Mouse (Mus musculus): ENCODE measurements around the gene Akr1b8. TPM values are rescaled to one million over a fixed set of nuclear protein-coding genes. Genes with fewer than 3 reads are reported as not detected.
"Not testable (repeated sequence)": the region's sequence is repeated elsewhere in the genome, so short reads cannot be mapped to it uniquely, and the experiment has no call there.

Akr1b8 gene
- polyA plus RNA-seq, 1 experiment from 2014 or later = 15.3 TPM

DNA sequence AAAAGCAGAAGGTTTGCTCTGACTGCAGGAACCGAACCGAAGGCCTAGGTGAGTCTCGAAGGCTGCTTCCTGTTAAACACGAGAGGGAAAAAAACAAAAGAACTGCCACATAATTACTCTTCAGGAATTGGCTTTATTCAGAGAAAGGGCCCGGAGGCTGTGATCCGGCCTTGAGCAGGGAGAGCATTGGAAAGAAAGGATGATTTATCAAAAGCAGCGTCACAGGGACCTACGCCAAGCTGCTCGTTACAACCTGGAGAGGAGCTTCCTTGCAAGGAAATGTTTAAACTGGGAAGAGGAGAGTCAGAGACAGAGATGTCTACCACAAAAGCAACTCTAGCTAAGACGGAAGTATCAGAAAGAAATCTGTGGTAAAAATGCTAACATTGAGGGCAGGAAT, 53.5 kb downstream of the Akr1b8 start:
- no peaks in the 10 kb centered on the region for H3K36me3 ChIP-seq
- H3K9ac ChIP-seq = no peak overlapping the region
- 89% methylated on average over 10 of the region's 10 CpGs for whole genome bisulfite sequencing
- H3K27me3 ChIP-seq (replicated peaks) = no peaks in the 10 kb centered on the region
- no peak for ATAC-seq (ENCODE audit: insufficient number of reproducible peaks, low FRiP score)
- no peak overlapping the region for H3K27ac ChIP-seq (ENCODE audit: poor library complexity, severe bottlenecking)
- H3K4me2 ChIP-seq = no peak overlapping the region
- peaks cover 10% of the 10 kb centered on the region for H3K9me3 ChIP-seq (replicated peaks)
- H3K4me1 ChIP-seq (replicated peaks) = no peaks in the 10 kb centered on the region
- no peak overlapping the region for H3K4me3 ChIP-seq

DNA sequence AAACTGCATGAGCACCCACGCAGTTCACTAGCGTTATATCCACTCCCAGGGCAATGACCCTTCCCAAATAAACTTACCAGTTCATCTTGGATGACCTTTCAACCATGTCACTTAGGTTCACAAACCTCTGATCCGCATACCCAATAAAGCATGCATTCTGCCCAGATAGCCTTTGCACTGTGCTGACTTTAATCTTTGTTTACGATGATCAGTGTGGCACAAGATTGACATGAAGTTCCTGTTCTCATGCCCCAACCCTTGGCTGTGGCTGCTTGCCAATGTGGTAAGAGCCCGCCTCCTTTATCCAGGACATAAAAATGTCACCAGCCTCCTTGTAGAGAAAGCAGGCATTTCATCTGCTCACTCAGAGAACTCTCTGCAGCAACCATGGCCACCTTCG, 58.1 kb downstream of the Akr1b8 start, which contains the start of gene Akr1b7:
Akr1b7 (plus strand) TSS at position 312 of the 400 bp plus-strand sequence.
- H3K9ac ChIP-seq = no peak within 1 kb of the TSS
- no peak within 1 kb of the TSS for H3K27ac ChIP-seq (ENCODE audit: poor library complexity, severe bottlenecking)
- 68% methylated on average over 6 of the region's 6 CpGs for WGBS
- H3K36me3 ChIP-seq = no peaks in the 10 kb centered on the region
- no peaks in the 10 kb centered on the region for H3K27me3 ChIP-seq (replicated peaks)
- no peak for ATAC-seq (ENCODE audit: insufficient number of reproducible peaks, low FRiP score)
- no peak within 1 kb of the TSS for H3K4me2 ChIP-seq
- 0 out of 2 replicates have a peak, but pooled peaks cover 2% of the 10 kb centered on the region for H3K9me3 ChIP-seq (replicated peaks)
- no peak within 1 kb of the TSS for H3K4me3 ChIP-seq
- no peaks in the 10 kb centered on the region for H3K4me1 ChIP-seq (replicated peaks)

DNA sequence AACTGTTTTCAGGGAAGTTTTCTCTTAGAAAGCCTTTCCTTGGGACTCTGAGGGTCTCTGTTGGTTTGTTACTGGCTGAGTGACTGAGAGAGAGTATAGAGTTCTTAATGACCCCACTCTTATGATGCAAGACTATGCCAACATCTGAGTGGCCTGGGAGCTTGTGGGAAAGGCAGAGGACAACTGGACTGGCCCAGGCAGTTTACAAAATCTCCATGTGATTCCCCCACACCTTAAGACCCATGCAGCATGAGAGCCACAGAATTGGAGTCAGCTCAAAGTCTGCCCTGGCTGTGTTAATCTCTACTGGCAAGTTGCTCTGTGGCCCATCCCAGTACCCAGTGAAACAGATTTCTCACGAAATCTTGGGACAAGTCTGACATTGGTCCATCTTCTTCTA, 58.8 kb downstream of the Akr1b8 start:
- no peak for ATAC-seq (ENCODE audit: insufficient number of reproducible peaks, low FRiP score)
- Histone ChIP-seq H3K9ac (no peak overlapping the region), H3K27ac (ENCODE audit: poor library complexity, severe bottlenecking) (no peak overlapping the region), H3K4me1 (replicated peaks) (no peaks in the 10 kb centered on the region), H3K4me3 (no peak overlapping the region), H3K27me3 (replicated peaks) (no peaks in the 10 kb centered on the region), H3K4me2 (no peak overlapping the region), H3K36me3 (no peaks in the 10 kb centered on the region), H3K9me3 (replicated peaks) (0 out of 2 replicates have a peak, but pooled peaks cover 2% of the 10 kb centered on the region)
- WGBS = 56% methylated on average over 1 of the region's 1 CpGs

DNA sequence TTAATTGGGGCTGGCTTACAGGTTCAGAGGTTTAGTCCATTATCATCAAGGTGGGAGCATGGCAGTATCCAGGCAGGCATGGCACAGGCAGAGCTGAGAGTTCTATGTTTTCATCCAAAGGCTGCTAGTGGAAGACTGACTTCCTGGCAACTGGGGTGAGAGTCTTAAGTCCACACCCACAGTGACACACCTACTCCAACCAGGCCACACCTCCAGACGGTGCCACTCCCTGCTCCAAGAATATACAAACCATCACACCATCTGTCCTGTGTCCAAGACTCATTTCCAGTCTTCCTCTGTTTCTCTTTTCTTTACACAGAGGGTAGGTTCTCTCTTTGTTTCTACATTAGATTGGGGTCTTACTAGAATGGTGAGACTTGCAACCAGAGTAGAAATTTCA, 59.5 kb downstream of the Akr1b8 start:
- H3K36me3 ChIP-seq; H3K4me3 ChIP-seq; ATAC-seq (ENCODE audit: insufficient number of reproducible peaks, low FRiP score); H3K27me3 ChIP-seq (replicated peaks); H3K4me1 ChIP-seq (replicated peaks); H3K4me2 ChIP-seq; H3K27ac ChIP-seq (ENCODE audit: poor library complexity, severe bottlenecking); H3K9ac ChIP-seq; H3K9me3 ChIP-seq (replicated peaks): not testable (repeated sequence)
- 67% methylated on average over 1 of the region's 1 CpGs for WGBS

DNA sequence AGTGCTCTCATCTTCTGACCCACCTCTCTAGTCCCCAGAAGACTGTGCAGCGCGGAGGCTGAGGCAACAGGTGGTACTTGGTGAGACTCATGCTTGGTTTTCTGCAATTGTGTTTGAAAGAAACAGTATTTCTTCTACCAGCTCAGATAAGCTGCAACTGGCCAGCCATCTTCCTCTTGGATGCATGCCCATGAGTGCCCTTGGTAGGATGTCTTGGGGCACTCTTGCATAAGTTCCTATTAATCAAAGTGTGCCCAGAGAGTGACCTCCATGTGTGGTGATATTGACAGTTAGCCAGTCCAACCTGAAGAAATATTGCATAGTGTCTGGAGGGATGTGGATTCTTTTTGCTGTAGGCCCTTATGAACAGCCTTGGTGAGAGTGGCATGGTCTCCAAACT, 62.6 kb downstream of the Akr1b8 start:
- Histone ChIP-seq H3K36me3 (no peaks in the 10 kb centered on the region), H3K4me2 (no peak overlapping the region), H3K4me3 (no peak overlapping the region), H3K4me1 (replicated peaks) (no peaks in the 10 kb centered on the region), H3K9ac (no peak overlapping the region), H3K27ac (ENCODE audit: poor library complexity, severe bottlenecking) (no peak overlapping the region), H3K27me3 (replicated peaks) (no peaks in the 10 kb centered on the region), H3K9me3 (replicated peaks) (no peaks in the 10 kb centered on the region)
- WGBS = 97% methylated on average over 2 of the region's 2 CpGs
- ATAC-seq (ENCODE audit: insufficient number of reproducible peaks, low FRiP score) = no peak

Other genes with a start within 250 kb of the Akr1b8 start
- 42.8 and 49.3 TPM in 2 replicates for gene Slc35b4, start 177.0 kb upstream of the Akr1b8 start, polyA plus RNA-seq (2016; fragmentation: Nextera tagmentation; extraction: Ambion mirVana)
- 176 and 177 TPM in 2 replicates for gene Akr1b3, start 36.6 kb upstream of the Akr1b8 start, polyA plus RNA-seq (2016; fragmentation: Nextera tagmentation; extraction: Ambion mirVana)
- 54.9 and 62.0 TPM in 2 replicates for gene Akr1b10, start 30.1 kb downstream of the Akr1b8 start, polyA plus RNA-seq (2016; fragmentation: Nextera tagmentation; extraction: Ambion mirVana)
- 0.13 and 0.14 TPM in 2 replicates for gene Akr1b7, start 58.2 kb downstream of the Akr1b8 start, polyA plus RNA-seq (2016; fragmentation: Nextera tagmentation; extraction: Ambion mirVana)
- 78.0 and 85.2 TPM in 2 replicates for gene Bpgm, start 122.1 kb downstream of the Akr1b8 start, polyA plus RNA-seq (2016; fragmentation: Nextera tagmentation; extraction: Ambion mirVana)
- 161 and 164 TPM in 2 replicates for gene Cald1, start 244.4 kb downstream of the Akr1b8 start, polyA plus RNA-seq (2016; fragmentation: Nextera tagmentation; extraction: Ambion mirVana)

Data from heart, embryonic 12.5 days (tissue).